Mouse (Mus musculus) lung, postnatal 0 days (tissue): ENCODE results near the gene Cdan1. TPM values are rescaled to one million over a fixed set of nuclear protein-coding genes. Genes with fewer than 3 reads are reported as not detected.

Experiments used
- ATAC-seq: fragments of 200-750 bp; cut with Nextera tagmentation; 2 replicates; pipeline ENCODE4 v1.8.0; 2017; ENCODE audit warnings: moderate library complexity
- DNase-seq: peaks from one replicate; pipeline ENCODE4 v3.0.0-alpha.2; 2016; ENCODE audit warnings: low spot score
- H3K27ac ChIP-seq: fragments of 300-500 bp; sonication (generic); 2 replicates; pipeline ENCODE4 v1.5.1; 2014; ENCODE audit warnings: antibody characterized with exemption, mild to moderate bottlenecking, low read length, mixed read lengths
- H3K27me3 ChIP-seq: fragments of 300-500 bp; sonication (generic); replicated peaks from 2 replicates; pipeline ENCODE4 v1.6.1; 2014; ENCODE audit warnings: low read length, mixed read lengths; ENCODE audit not compliant: insufficient read depth
- H3K36me3 ChIP-seq: fragments of 300-500 bp; sonication (generic); 2 replicates; pipeline ENCODE4 v1.6.1; 2014; ENCODE audit warnings: low read length, mixed read lengths; ENCODE audit not compliant: insufficient read depth
- H3K4me1 ChIP-seq: fragments of 300-500 bp; sonication (generic); 2 replicates; pipeline ENCODE4 v1.6.1; 2014; ENCODE audit warnings: antibody characterized with exemption, low read depth, low read length, mixed read lengths; ENCODE audit not compliant: insufficient read depth
- H3K4me2 ChIP-seq: fragments of 300-500 bp; sonication (generic); replicated peaks from 2 replicates; pipeline ENCODE4 v1.6.1; 2014; ENCODE audit warnings: low read depth, mild to moderate bottlenecking, low read length, moderate library complexity, mixed read lengths
- H3K4me3 ChIP-seq: fragments of 300-500 bp; sonication (generic); 2 replicates; pipeline ENCODE4 v1.5.1; 2014; ENCODE audit warnings: low read depth, low read length
- H3K9ac ChIP-seq: fragments of 300-500 bp; sonication (generic); replicated peaks from 2 replicates; pipeline ENCODE4 v1.6.1; 2014; ENCODE audit warnings: low read depth, mild to moderate bottlenecking
- H3K9me3 ChIP-seq: fragments of 300-500 bp; sonication (generic); 2 replicates; pipeline ENCODE4 v1.6.1; 2016; ENCODE audit warnings: low read length, mixed read lengths
- CTCF ChIP-seq: IDR thresholded peaks from 2 replicates; pipeline ENCODE4 v1.5.1; 2016; ENCODE audit warnings: antibody characterized with exemption, mild to moderate bottlenecking
- EP300 ChIP-seq: IDR thresholded peaks from 2 replicates; pipeline ENCODE4 v1.6.1; 2016; ENCODE audit warnings: antibody characterized with exemption, mild to moderate bottlenecking, control low read depth
- WGBS: fragments of 180-500 bp; shearing (Covaris S2); extraction: QIAGEN DNeasy Blood & Tissue Kit; methylation state at CpG from one replicate; pipeline ENCODE4 v1.1.7; 2014; 5-methylcytosine and 5-hydroxymethylcytosine counted together
- polyA plus RNA-seq: library from polyadenylated mRNA; unstranded; fragments of >200 nt; fragmentation: Nextera tagmentation; extraction: Ambion mirVana; gene quantifications from 2 replicates; pipeline ENCODE4 v1.2.1, GENCODE M21; 2015

Gene Cdan1
- polyA plus RNA-seq, 1 experiment from 2014 or later = 4.0 TPM

DNA sequence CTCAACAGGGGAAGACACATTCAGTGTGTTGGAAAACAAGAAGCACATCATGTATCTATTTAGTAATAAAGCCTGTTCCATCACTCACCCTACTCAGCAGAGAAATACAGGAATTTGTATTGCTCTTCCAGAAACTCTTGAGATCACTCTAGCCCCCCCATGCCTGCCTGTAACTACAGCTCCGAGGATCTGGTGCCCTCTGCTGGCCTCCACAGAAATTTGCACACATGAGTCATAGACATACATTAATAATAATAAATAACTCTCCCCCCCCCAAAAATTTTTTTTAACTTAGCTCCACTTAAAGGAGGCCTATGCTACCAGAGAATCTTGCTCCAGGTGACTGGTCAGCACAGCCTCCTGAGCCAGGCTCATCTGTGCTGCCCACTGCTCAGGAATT, 16.6 kb upstream of the Cdan1 start:
- peak; percentile 40 for ATAC-seq
- Histone ChIP-seq H3K4me1 (no peaks in the 10 kb centered on the region), H3K4me2 (no peak overlapping the region), H3K4me3 (no peak overlapping the region), H3K36me3 (peaks cover 34% of the 10 kb centered on the region), H3K9me3 (no peaks in the 10 kb centered on the region), H3K27ac (no peak overlapping the region), H3K9ac (no peak overlapping the region), H3K27me3 (no peaks in the 10 kb centered on the region)
- WGBS = 7% methylated on average over 1 of the region's 1 CpGs
- peak; percentile 71 for DNase-seq
- TF ChIP-seq CTCF (peak; percentile 73), EP300 (no peak)

DNA sequence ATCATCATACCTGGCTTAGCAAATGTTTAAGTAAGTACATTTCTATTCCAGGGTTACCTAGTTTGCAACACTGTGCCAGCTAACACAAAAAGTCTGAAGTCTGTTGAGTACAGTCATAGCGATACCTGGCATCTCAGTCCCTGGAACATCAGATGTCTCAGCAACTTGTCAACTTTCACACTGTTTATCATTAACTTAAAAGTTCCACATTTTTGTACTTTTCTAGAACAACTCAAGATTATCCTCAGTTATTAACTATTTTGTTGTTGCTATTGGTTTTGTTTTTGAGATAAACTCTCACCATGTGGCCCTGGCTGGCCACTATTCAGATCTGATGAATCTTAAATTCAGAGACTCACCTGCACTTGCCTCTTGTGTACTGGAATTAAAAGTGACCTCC, 13.5 kb upstream of the Cdan1 start:
- H3K4me1 ChIP-seq = no peaks in the 10 kb centered on the region
- no peak overlapping the region for H3K4me2 ChIP-seq
- H3K27me3 ChIP-seq = no peaks in the 10 kb centered on the region
- peaks cover 30% of the 10 kb centered on the region for H3K36me3 ChIP-seq
- H3K9ac ChIP-seq = no peak overlapping the region
- ATAC-seq (no peak), DNase-seq (no peak)
- H3K9me3 ChIP-seq = no peaks in the 10 kb centered on the region
- H3K27ac ChIP-seq = no peak overlapping the region
- no peak overlapping the region for H3K4me3 ChIP-seq
- TF ChIP-seq CTCF = no peak
- no peak for TF ChIP-seq EP300
- WGBS = 100% methylated on average over 1 of the region's 1 CpGs

DNA sequence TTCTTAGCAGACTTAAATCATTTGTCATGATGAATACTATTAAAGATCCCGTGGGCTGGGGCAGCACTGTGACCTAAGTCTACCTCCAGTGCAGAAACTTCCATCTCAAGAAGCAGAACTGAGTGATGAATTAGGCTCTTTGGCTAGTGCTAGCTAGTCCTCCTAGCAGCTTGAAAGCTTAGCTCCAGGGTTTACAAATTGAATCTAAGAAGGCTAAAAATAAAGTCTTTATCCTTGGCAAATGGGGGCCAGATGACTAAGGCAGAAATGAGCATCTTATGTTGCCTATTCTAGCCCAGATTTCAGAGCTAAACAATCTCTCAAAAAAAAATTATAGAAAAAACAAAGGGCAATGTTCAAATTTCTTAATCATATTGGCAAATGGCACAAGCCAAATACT, 10.8 kb upstream of the Cdan1 start:
- Histone ChIP-seq H3K4me1 (no peaks in the 10 kb centered on the region), H3K9ac (no peak overlapping the region), H3K36me3 (peaks cover 30% of the 10 kb centered on the region), H3K9me3 (no peaks in the 10 kb centered on the region), H3K4me3 (no peak overlapping the region), H3K4me2 (no peak overlapping the region), H3K27ac (no peak overlapping the region), H3K27me3 (no peaks in the 10 kb centered on the region)
- DNase-seq (no peak), ATAC-seq (no peak)
- TF ChIP-seq CTCF (no peak), EP300 (no peak)
- 57% methylated on average over 1 of the region's 1 CpGs for WGBS

DNA sequence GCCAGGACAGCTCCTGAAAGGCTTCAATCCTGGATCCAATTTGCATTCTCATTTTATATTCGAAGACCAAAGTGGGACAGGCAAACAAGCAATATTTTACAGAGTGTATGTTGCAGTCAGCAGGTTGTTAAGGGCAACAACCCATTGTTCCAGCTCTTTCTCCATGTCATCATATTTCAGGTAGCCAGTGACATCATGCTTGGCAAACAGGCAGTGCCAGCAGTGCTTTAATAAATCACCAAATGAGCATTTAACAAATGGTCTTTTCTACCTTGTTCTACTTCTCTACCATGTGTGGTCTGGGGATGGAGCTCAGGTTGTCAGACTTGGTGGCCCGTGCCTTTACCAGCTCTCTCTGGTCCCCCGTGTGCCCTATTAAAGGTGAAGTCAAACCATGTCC, 8.2 kb upstream of the Cdan1 start:
- no peak overlapping the region for H3K9ac ChIP-seq
- peaks cover 15% of the 10 kb centered on the region; the same call in 1 of the 2 replicates for H3K36me3 ChIP-seq
- H3K4me3 ChIP-seq = no peak overlapping the region
- H3K9me3 ChIP-seq = no peaks in the 10 kb centered on the region
- WGBS = 80% methylated on average over 3 of the region's 3 CpGs
- H3K4me1 ChIP-seq = no peaks in the 10 kb centered on the region
- H3K27me3 ChIP-seq = no peaks in the 10 kb centered on the region
- ATAC-seq (no peak), DNase-seq (peak; percentile 27)
- no peak overlapping the region for H3K4me2 ChIP-seq
- no peak for TF ChIP-seq EP300
- TF ChIP-seq CTCF = no peak
- no peak overlapping the region for H3K27ac ChIP-seq

DNA sequence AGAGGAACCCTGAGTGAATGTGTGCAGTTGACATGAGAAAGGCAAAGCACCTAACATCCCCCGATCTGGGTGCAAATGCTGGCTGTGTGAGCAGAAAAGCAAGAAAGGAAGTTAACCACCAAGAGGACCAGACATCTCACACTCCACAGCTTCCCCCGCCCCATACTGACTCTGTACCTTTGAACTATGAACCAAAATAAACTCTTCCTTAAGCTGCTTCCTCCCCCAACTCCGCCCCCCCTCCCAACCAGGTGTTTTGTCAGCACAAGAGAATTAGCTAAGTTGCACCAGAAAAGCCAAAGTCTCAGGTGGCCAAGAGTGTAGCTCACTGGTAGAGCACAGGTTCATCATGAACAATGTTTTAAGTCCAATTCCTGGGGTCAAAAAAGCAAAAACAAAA, 3.2 kb upstream of the Cdan1 start:
- ATAC-seq (no peak), DNase-seq (no peak)
- no peaks in the 10 kb centered on the region for H3K27me3 ChIP-seq
- no peaks in the 10 kb centered on the region for H3K4me1 ChIP-seq
- H3K27ac ChIP-seq = no peak overlapping the region
- no peaks in the 10 kb centered on the region for H3K9me3 ChIP-seq
- no peak overlapping the region for H3K9ac ChIP-seq
- WGBS = 59% methylated on average over 3 of the region's 3 CpGs
- no peak for TF ChIP-seq EP300
- no peak for TF ChIP-seq CTCF
- no peaks in the 10 kb centered on the region for H3K36me3 ChIP-seq
- no peak overlapping the region for H3K4me2 ChIP-seq
- no peak overlapping the region for H3K4me3 ChIP-seq

DNA sequence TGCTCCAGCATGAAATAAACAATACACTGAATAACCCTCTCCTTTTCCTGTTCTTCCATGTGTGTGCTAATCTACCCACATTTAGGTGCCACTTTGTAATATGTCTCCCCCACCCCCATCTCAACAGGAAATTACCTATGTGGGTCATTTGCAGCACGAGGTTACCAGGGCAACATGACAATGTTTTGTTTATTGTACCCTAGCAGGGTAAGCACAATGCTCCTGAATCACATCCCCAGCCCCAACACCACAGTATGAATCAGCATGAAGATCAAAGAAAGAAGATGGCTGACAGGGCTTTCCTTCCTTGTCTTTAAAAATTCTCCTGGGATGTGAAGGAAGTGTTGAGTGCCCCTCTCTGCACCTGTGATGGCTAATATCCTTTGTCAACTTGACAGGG, 2.7 kb upstream of the Cdan1 start:
- no peak overlapping the region for H3K4me3 ChIP-seq
- H3K4me1 ChIP-seq = no peaks in the 10 kb centered on the region
- H3K27me3 ChIP-seq = no peaks in the 10 kb centered on the region
- no peak overlapping the region for H3K9ac ChIP-seq
- peak; percentile 14 for DNase-seq
- no peaks in the 10 kb centered on the region for H3K36me3 ChIP-seq
- no peak overlapping the region for H3K27ac ChIP-seq
- H3K4me2 ChIP-seq = no peak overlapping the region
- ATAC-seq = no peak
- WGBS = 21% methylated on average over 1 of the region's 1 CpGs
- TF ChIP-seq CTCF (no peak), EP300 (no peak)
- H3K9me3 ChIP-seq = no peaks in the 10 kb centered on the region

DNA sequence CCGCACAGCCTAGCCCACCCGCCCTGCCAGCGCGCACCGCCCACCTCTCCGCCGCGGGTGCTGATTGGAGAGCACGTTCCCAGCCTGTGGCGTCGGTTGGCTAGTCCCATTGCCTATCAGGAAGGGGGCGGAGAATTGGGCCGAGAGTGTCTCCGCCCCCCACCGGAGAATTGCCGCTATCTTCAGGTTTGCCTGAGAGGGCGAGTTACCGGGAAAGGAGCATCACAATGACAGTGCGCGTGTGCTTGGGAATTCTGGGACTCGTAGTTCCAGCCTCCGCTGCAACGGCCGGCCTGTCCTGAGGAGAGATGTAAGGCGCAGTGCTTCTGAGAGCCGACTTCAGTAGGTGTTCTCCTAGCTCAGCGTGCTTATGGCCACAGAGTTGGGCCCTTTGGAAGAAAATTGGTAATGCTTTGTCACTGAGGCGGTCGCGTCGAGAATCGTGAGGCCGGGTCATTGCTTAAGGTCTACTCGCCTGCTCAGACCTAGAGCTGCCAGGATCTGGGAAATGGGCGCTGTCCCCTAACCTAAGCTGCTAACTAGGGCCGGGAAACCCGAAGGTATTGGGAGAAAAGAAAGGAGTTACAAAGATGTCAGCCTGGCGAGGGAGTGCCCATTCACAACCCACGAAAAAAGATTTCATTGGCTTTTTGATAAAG, 625 bp upstream of the Cdan1 start, which contains the start of gene Ttbk2:
Gene Ttbk2, minus strand, starts transcription at position 181 of the 659 bp plus-strand sequence.
- WGBS = under 1% methylated on average over 38 of the region's 39 CpGs
- no peaks in the 10 kb centered on the region for H3K27me3 ChIP-seq
- H3K27ac ChIP-seq = 0 out of 2 replicates have a peak within 1 kb of the TSS, but pooled peaks have one; percentile 20
- H3K36me3 ChIP-seq = no peaks in the 10 kb centered on the region
- no peaks in the 10 kb centered on the region for H3K9me3 ChIP-seq
- H3K4me2 ChIP-seq = peak within 1 kb of the TSS; percentile 89
- DNase-seq (peak; percentile 99), ATAC-seq (peak; percentile 99)
- peak within 1 kb of the TSS; percentile 54 for H3K9ac ChIP-seq
- peak; percentile 45 for TF ChIP-seq CTCF
- TF ChIP-seq EP300 = no peak
- no peaks in the 10 kb centered on the region for H3K4me1 ChIP-seq
- peak within 1 kb of the TSS; percentile 90 for H3K4me3 ChIP-seq
